11 mouse cellular contexts compared by ENCODE assay signal in the genomic region with DNA sequence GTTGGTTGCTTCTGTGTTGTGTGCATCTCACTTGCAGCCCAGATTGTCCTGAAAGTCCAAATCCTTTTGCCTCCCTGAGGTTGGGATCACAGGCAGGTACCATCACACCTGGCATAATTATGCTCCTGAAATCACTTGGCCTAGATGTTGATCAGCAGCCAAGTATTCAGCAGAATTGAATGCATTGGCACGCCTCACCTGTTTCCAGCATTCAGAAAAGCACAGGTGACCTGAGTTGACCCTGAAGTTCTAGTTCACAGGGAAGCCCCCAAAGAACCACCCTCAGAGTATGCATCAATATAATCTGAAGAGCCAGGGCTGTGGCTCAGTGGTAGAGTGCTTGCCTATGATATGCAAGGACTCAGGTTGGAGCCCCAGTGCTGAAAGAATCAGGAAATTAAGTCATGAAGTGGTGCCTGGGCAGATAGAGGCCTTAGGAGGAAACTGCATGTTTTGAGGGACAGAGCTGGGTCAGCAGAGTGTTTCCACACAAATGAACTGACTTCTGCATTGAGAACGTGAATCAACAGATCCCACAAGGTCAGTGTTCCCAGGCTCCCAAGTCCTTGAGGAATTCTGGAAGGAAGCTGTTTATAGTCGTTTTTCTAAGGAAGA. TPM values are rescaled to one million over a fixed set of nuclear protein-coding genes. Genes with fewer than 3 reads are reported as not detected.
DNase-seq lines count a peak whose midpoint lies in the region; ATAC-seq and TF ChIP-seq lines count a peak whose summit lies in the region.
"Had no signal": no experiment of that assay in that cellular context is flagged by ENCODE, and none has a peak within 500 bp of the region (broad histone marks: within the 10 kb centered on the region; RNA-seq: fewer than 3 reads in every experiment).

No protein-coding gene starts in this region.

- 84% methylated on average over 3 of the region's 3 CpGs for WGBS in hindbrain, embryonic 15.5 days
- WGBS in hindbrain, embryonic 14.5 days: 83% methylated on average over 3 of the region's 3 CpGs
- 84% methylated on average over 3 of the region's 3 CpGs for WGBS in thymus, adult 2 months
- WGBS in embryonic facial prominence, embryonic 10.5 days: 78% methylated on average over 3 of the region's 3 CpGs

- H3K4me1 ChIP-seq in hindbrain, embryonic 15.5 days (replicated peaks): no peaks in the 10 kb centered on the region
- no peaks in the 10 kb centered on the region for H3K4me1 ChIP-seq in hindbrain, embryonic 14.5 days (replicated peaks; ENCODE audit: control insufficient read depth, insufficient read depth, low read length)
- peaks cover 9% of the 10 kb centered on the region for H3K4me1 ChIP-seq in thymus, adult 2 months (replicated peaks; ENCODE audit: control insufficient read depth, insufficient read depth, low read length)
- no peaks in the 10 kb centered on the region for H3K4me1 ChIP-seq in embryonic facial prominence, embryonic 10.5 days

- ATAC-seq in hindbrain, embryonic 15.5 days (ENCODE audit: low FRiP score, low read depth): no peak
- ATAC-seq in hindbrain, embryonic 14.5 days (ENCODE audit: low FRiP score): no peak
- no peak for ATAC-seq in inflammation-experienced regulatory T-cells, adult 6 months

- H3K4me2 ChIP-seq in hindbrain, embryonic 15.5 days: no peak overlapping the region
- no peak overlapping the region for H3K4me2 ChIP-seq in hindbrain, embryonic 14.5 days (replicated peaks)
- H3K4me2 ChIP-seq: liver, embryonic 13.5 days had no signal

- no peak overlapping the region for H3K4me3 ChIP-seq in hindbrain, embryonic 15.5 days
- H3K4me3 ChIP-seq in hindbrain, embryonic 14.5 days (replicated peaks; ENCODE audit: low read length): no peak overlapping the region
- no peak overlapping the region for H3K4me3 ChIP-seq in thymus, adult 2 months (ENCODE audit: control insufficient read depth, insufficient read depth, low read length)
- H3K4me3 ChIP-seq in embryonic facial prominence, embryonic 10.5 days: no peak overlapping the region
- H3K4me3 ChIP-seq: liver, embryonic 13.5 days had no signal

- 0 out of 2 replicates have a peak overlapping the region, but pooled peaks have one; percentile 11 for H3K27ac ChIP-seq in hindbrain, embryonic 15.5 days (replicated peaks)
- no peak overlapping the region for H3K27ac ChIP-seq in hindbrain, embryonic 14.5 days
- peak overlapping the region; percentile 1; the same call in 1 of the 2 replicates for H3K27ac ChIP-seq in thymus, adult 2 months (ENCODE audit: control insufficient read depth, insufficient read depth, low read length)
- no peak overlapping the region for H3K27ac ChIP-seq in embryonic facial prominence, embryonic 10.5 days (replicated peaks)
- H3K27ac ChIP-seq: liver, embryonic 13.5 days had no signal

- no peak for TF ChIP-seq POLR2A in thymus, adult 2 months (IDR thresholded peaks at IDR 0.05; ENCODE audit: control insufficient read depth, extremely low read depth, insufficient read depth, low read length, poor library complexity)

- no peak for TF ChIP-seq CTCF in thymus, adult 2 months (IDR thresholded peaks at IDR 0.05; ENCODE audit: borderline replicate concordance, control insufficient read depth, extremely low read depth, insufficient read depth, low read length, poor library complexity)

- no peaks in the 10 kb centered on the region for H3K27me3 ChIP-seq in hindbrain, embryonic 15.5 days
- no peaks in the 10 kb centered on the region for H3K27me3 ChIP-seq in hindbrain, embryonic 14.5 days (ENCODE audit: control insufficient read depth, insufficient read depth, low read length)
- H3K27me3 ChIP-seq in thymus, adult 2 months (ENCODE audit: control insufficient read depth, insufficient read depth, low read length): no peaks in the 10 kb centered on the region
- H3K27me3 ChIP-seq in embryonic facial prominence, embryonic 10.5 days (replicated peaks; ENCODE audit: low read depth, poor library complexity, severe bottlenecking): no peaks in the 10 kb centered on the region
- H3K27me3 ChIP-seq: liver, embryonic 13.5 days had no signal

- no peaks in the 10 kb centered on the region for H3K9me3 ChIP-seq in hindbrain, embryonic 15.5 days
- no peaks in the 10 kb centered on the region for H3K9me3 ChIP-seq in hindbrain, embryonic 14.5 days (ENCODE audit: control insufficient read depth, low read length)
- H3K9me3 ChIP-seq in embryonic facial prominence, embryonic 10.5 days: no peaks in the 10 kb centered on the region
- H3K9me3 ChIP-seq: liver, embryonic 13.5 days had no signal

- no peaks in the 10 kb centered on the region for H3K36me3 ChIP-seq in hindbrain, embryonic 15.5 days
- H3K36me3 ChIP-seq in hindbrain, embryonic 14.5 days (replicated peaks; ENCODE audit: control insufficient read depth, insufficient read depth): no peaks in the 10 kb centered on the region
- no peaks in the 10 kb centered on the region for H3K36me3 ChIP-seq in thymus, adult 2 months (ENCODE audit: control insufficient read depth, insufficient read depth, low read length)
- H3K36me3 ChIP-seq in embryonic facial prominence, embryonic 10.5 days (replicated peaks): no peaks in the 10 kb centered on the region
- H3K36me3 ChIP-seq: liver, embryonic 13.5 days had no signal

- no peak for DNase-seq in hindbrain, embryonic 14.5 days (ENCODE audit: low spot score)
- no peak for DNase-seq in thymus, adult 2 months
- DNase-seq in thymus, postnatal 0 days (ENCODE audit: low spot score): no peak
- peak; percentile 43 to 59 for DNase-seq in kidney, postnatal 25 days
- no peak for DNase-seq in embryonic facial prominence, embryonic 10.5 days (ENCODE audit: low spot score)
- DNase-seq: cerebellum, adult 18-20 months; gastrocnemius, postnatal 14 days; liver, embryonic 13.5 days; right cerebral cortex, adult 18-20 months had no signal

- no peak overlapping the region for H3K9ac ChIP-seq in hindbrain, embryonic 15.5 days
- H3K9ac ChIP-seq in hindbrain, embryonic 14.5 days: no peak overlapping the region
- H3K9ac ChIP-seq: liver, embryonic 13.5 days had no signal

RNA-seq across cellular contexts. Expression of gene Gpcpd1, which starts 10.4 kb away (rescaled TPM):
- polyA plus RNA-seq in hindbrain, embryonic 15.5 days (2015; fragmentation: Nextera tagmentation; extraction: Ambion mirVana): 72.7 and 76.3 TPM in 2 replicates
- 76.5 and 102 TPM in 2 replicates for polyA plus RNA-seq in hindbrain, embryonic 14.5 days (2014; fragmentation: Nextera tagmentation; extraction: Ambion mirVana)
- polyA plus RNA-seq in thymus, adult 2 months (2012; rRNA removed): 11.0 and 13.9 TPM in 2 replicates
- polyA plus RNA-seq in thymus, postnatal 0 days (2015; fragmentation: Nextera tagmentation; extraction: Ambion mirVana): 48.1 and 52.3 TPM in 2 replicates
- polyA plus RNA-seq in embryonic facial prominence, embryonic 10.5 days (2016; fragmentation: Nextera tagmentation; extraction: Ambion mirVana): 28.6 and 33.3 TPM in 2 replicates
- polyA plus RNA-seq in inflammation-experienced regulatory T-cells, adult 6 months (2017; shearing (Covaris generic)): 10 to 100 TPM; 53.3 to 61.3 (median 53.8) TPM

Comparison
In these comparisons a context has a peak if more than half of its experiments do, and no peak if none do; other contexts are left out.
1. H3K27ac ChIP-seq: peak in hindbrain, embryonic 15.5 days (single experiment) and thymus, adult 2 months (single experiment); none in hindbrain, embryonic 14.5 days (single experiment) and embryonic facial prominence, embryonic 10.5 days (single experiment).
2. DNase-seq: peak in kidney, postnatal 25 days (2 of 2); none in hindbrain, embryonic 14.5 days (single experiment), thymus, adult 2 months (single experiment), thymus, postnatal 0 days (single experiment) and embryonic facial prominence, embryonic 10.5 days (single experiment).